Mouse (Mus musculus): ENCODE measurements around the gene Lmbrd2.

DNA sequence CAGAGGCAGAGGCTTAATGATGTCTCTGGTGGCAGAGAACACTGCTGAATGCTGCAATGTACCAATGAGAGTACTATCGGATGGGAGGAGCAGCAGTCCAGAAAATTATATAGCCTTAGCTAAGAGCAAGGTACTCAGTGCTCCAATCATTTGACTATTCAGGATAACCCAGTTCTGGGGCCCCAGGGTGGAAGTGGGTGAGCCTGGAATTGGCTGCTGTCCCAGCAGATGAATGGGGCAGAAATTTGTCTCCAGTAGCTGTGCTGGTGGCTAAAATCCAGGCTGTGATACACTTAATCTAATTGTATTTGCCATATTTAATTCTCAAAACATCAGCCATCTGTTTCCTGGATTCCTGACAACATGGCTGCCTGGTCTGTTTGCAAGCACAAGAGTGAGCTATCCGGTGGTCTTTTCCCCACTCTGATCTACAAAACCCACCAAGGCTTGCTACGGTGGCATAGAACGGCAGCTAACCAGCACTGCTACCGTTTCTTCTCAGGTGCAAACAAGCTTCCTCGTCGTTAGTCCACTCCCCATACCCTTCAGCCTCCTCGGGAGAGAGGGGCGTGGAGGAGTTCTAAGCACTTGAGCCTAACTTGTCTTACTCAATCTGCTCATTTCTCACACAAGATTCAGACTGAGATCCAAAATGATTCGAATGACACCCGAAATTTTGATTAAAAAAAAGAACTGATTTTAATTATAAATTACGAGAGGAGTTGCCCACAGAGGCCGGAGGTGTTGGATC is 7.5 kb upstream of the Lmbrd2 start:
- TF ChIP-seq CTCF (conservative IDR thresholded peaks at IDR 0.05; ENCODE audit: low read length): no peak
- no peak for TF ChIP-seq POU5F1 (IDR thresholded peaks at IDR 0.05; ENCODE audit: borderline replicate concordance, low read length)
- no peak for TF ChIP-seq NANOG (IDR thresholded peaks at IDR 0.05; ENCODE audit: borderline replicate concordance, low read length)

All from E14TG2a.4 (cell line).